Mouse (Mus musculus) embryonic stem cell, embryonic (primary cell): ENCODE results near the gene Gm45623.

ENCODE experiments used
- CTCF ChIA-PET, 4 experiments: fragments of 300-600 bp in 2 of 4; fragments of 350-600 bp in 2 of 4; sonication (Branson Sonifier 250); formaldehyde crosslinking; loops; one replicate each; lab custom pipeline; 2022; ENCODE audit warnings: inconsistent platforms in 2 of 4; lab: Charles Lee
- POLR2A ChIA-PET, 4 experiments: fragments of 300-600 bp in 2 of 4; fragments of 350-600 bp in 2 of 4; sonication (Branson Sonifier 250); formaldehyde crosslinking; loops; one replicate each; lab custom pipeline; 2022; ENCODE audit warnings: antibody characterized with exemption in 4 of 4, inconsistent platforms in 1 of 4; lab: Charles Lee

The Gm45623 gene

DNA sequence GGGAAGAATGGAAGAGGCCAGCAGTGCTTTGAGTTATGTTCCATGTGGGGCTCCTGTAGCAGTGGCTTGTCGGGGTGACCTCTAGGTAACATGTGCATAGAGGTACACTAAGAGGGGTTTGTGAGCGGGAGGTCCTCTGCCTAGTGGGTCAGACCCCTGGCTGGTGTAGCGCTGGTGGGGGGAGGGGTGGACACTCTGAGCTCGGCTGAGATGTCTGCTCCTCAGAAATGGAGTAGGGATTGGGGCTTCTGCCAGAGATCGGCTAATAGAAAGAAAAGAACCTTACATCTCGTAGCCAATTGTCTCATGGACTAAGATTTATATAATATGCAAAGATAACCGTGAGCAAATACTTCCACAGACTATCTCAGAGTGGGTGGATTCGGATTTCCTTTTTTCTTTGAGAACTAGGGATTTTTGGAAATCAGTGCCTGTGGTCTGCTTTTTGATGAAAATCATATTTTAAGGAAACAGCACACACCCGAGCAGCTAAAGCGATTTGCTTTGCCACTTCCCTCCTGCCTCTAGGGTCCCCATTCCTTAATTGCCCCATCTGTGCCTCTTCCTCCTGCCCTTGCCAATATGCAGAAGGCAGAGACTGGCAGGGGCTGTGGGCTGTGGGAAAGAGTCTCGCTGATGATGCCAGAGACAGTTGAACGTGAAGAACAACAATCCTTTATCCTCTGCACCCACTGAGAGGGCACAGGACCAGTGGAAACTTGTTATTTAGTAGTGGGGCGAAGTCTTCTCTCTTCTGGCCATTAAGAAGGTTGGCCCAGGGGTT, 9.0 kb upstream of the Gm45623 start:
- CTCF ChIA-PET = interaction anchor here in 3 of 4 experiments (0.7 to 1.4 kb wide), 4 partner anchors 9 to 495 kb away, joined by 3 to 4 read pairs (median 4); no protein-coding TSS in a partner anchor
- POLR2A ChIA-PET = no interaction called here

GRCm38 (mm10) chr13:56758492-56758891, 4.9 kb upstream of the Gm45623 start:
- CTCF ChIA-PET = interaction anchor here (0.5 to 2.8 kb wide), 107 partner anchors 9 to 1359 kb away, joined by 3 to 22 read pairs (median 4); partner anchors contain the start of genes Fbxl21 (in 2 of the 4) and Smad5 (in 1 of the 4)
- POLR2A ChIA-PET = interaction anchor here in 3 of 4 experiments (0.5 to 1.1 kb wide), 6 partner anchors 11 to 261 kb away, joined by 3 to 5 read pairs (median 3); no protein-coding TSS in a partner anchor

DNA sequence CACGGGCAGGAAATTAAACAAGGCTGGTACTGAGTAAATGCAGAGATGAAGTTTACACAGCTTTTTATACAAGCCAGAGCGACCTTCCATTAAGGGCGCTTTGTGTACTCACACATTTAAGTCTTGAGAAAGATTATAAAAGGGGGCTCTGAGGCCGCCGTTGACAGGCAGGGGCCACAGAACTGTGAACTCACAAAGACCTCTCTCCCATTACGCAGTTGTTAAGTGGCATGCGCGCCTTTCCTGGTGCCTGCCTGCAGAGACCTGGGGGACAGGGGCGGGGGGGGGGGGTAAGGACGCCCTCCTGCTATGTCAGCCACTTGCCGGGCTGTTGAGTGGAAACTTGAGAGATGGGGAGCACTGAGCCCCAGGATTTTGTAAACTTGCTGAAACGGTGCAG, 3.6 kb upstream of the Gm45623 start:
- ChIA-PET POLR2A (no interaction called here), CTCF (interaction anchor here (0.5 to 2.8 kb wide), 6 partner anchors 8 to 1770 kb away, joined by 4 to 21 read pairs (median 10); no protein-coding TSS in a partner anchor)

GRCm38 (mm10) chr13:56755871-56756270, 2.2 kb upstream of the Gm45623 start:
- ChIA-PET CTCF (interaction anchor here (0.6 to 2.2 kb wide), 41 partner anchors 9 to 514 kb away, joined by 3 to 13 read pairs (median 3); partner anchors contain the start of genes Fbxl21 (in 1 of the 4) and Smad5 (in 1 of the 4)), POLR2A (interaction anchor here in 3 of 4 experiments (0.6 to 1.5 kb wide), 4 partner anchors 9 to 53 kb away, joined by 3 to 9 read pairs (median 4); partner anchors contain the start of gene Smad5 (in 1 of the 3))

DNA sequence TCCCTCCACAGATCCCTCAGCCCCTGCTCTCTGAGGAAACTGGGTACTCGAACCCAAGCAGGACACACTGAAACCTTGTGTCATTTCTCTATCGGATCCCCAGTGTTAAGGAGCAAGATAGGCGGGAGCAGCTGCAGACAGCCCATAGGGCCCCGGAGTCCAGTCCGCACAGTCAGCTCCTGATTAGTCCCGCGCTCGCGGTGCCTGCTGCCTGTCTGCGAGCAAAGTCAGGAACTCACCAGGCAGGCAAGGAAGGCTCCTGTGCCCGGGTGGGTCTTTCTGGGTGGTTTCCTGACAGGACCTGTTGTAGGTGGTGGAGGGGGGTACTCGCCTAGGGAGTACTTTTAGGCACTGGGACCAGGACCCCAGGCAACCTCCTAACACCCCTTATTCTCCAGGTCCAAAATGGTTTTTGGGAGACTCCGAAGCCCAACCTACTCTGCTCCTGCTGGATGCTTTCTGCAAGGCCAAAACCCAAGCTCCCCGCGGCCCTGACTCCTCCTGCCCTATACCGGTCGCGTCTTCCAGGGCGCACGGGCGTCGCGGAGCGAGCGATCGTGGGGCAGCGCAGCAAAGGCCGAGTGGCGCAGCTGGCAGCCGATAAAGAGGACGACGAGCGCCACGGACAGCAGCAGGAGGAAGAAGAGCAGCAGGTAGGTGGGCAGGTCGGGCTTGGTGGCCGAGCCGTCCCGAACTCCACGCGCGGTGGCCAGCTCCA, 994 bp downstream of the Gm45623 start:
- POLR2A ChIA-PET = interaction anchor here in 3 of 4 experiments (0.6 to 1.7 kb wide), 8 partner anchors 9 to 988 kb away, joined by 3 to 5 read pairs (median 3); partner anchors contain the start of gene Smad5 (in 2 of the 3)
- CTCF ChIA-PET = interaction anchor here in 3 of 4 experiments (0.7 to 2.1 kb wide), 7 partner anchors 13 to 518 kb away, joined by 3 to 8 read pairs (median 4); no protein-coding TSS in a partner anchor

DNA sequence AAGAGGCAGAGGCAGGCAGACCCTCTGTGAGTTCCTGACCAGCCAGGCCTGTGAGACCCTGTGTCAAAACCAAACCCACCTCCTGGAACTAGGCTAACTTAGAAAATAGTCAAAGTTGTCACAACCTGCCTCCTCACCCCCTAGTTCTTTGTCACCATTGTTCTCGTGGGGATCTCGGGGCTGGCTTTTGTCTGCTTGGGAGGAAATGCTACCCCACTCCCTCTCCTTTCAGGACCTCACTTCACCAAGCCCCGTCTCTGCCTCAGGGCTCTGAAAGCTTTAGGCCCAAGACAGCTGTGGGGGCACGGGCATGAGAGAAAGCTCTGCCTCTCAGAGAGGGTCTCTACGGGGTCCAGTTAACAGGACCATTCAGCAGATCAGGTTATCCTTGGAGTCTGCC, 1.9 kb downstream of the Gm45623 start:
- ChIA-PET CTCF (interaction anchor here in 1 of 4 experiments (2.1 kb wide), 1 partner anchor 508 kb away, joined by 8 read pairs; no protein-coding TSS in a partner anchor), POLR2A (interaction anchor here in 2 of 4 experiments (0.6 to 1.7 kb wide), 7 partner anchors 8 to 989 kb away, joined by 3 to 5 read pairs (median 3); partner anchors contain the start of gene Smad5 (in 1 of the 2))

- CTCF ChIA-PET = interaction anchor here in 3 of 4 experiments (0.5 to 3.3 kb wide), 4 partner anchors 9 to 390 kb away, joined by 4 to 12 read pairs (median 9); no protein-coding TSS in a partner anchor
- POLR2A ChIA-PET = no interaction called here
These were observed 4.2 kb downstream of the Gm45623 start for GRCm38 (mm10) chr13:56749377-56749776.

DNA sequence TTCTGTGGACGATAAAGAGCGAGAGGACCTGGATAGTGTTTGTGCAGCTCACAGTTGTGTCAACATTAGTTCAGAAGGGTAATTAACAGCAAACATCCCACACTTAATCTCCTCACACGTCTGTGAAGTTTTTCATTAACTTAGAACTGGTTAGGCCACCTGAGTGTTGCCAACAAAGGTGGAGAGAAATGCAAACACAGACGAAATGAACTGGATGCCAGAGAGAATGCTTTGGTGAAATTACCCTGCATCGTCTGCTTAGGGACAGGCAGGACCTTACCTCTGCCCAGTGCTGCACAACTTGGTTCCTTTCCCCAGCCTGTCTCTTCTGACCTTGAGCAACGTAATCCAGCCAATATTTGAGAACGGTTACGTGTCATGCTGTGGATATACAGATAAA, 6.1 kb downstream of the Gm45623 start:
- POLR2A ChIA-PET = no interaction called here

GRCm38 (mm10) chr13:56746739-56747532, 6.7 kb downstream of the Gm45623 start:
- CTCF ChIA-PET = interaction anchor here in 2 of 4 experiments (1.1 to 3.3 kb wide), 3 partner anchors 9 to 314 kb away, joined by 3 to 12 read pairs (median 4); no protein-coding TSS in a partner anchor
- POLR2A ChIA-PET = interaction anchor here in 2 of 4 experiments (0.6 to 0.7 kb wide), 2 partner anchors 182 to 272 kb away, joined by 3 to 5 read pairs; no protein-coding TSS in a partner anchor

More for the DNA sequence above, 6.1 kb downstream of the Gm45623 start:
- CTCF ChIA-PET = interaction anchor here in 1 of 4 experiments (3.3 kb wide), 1 partner anchor 11 kb away, joined by 12 read pairs; no protein-coding TSS in a partner anchor

- ChIA-PET CTCF (interaction anchor here in 3 of 4 experiments (0.6 to 1.7 kb wide), 7 partner anchors 13 to 705 kb away, joined by 3 to 5 read pairs (median 3); no protein-coding TSS in a partner anchor), POLR2A (interaction anchor here in 2 of 4 experiments (0.9 to 1.7 kb wide), 3 partner anchors 10 to 192 kb away, joined by 4 to 5 read pairs (median 4); no protein-coding TSS in a partner anchor)
These were observed 11.2 kb downstream of the Gm45623 start for GRCm38 (mm10) chr13:56742325-56742901.

DNA sequence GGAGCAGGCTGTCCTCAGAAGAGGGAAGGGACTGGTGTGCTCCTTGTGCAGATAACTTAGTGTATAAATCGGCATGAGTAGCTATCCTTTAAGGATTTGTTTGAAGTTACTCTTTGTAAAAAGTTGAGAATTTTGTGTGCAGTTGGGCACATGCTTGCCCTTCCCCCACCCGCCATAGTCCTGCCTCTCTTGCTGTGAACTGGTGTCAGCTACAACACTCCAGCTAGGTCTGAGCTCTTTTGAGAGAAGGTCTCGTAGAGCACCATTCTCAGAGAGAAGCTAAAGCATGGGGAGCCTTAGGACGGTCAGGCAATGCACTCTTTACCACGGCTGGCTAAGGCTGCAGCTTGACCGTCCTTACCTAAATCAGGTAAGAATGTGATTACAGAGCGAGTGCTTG, 11.9 kb downstream of the Gm45623 start:
- CTCF ChIA-PET = interaction anchor here in 3 of 4 experiments (0.7 to 1.7 kb wide), 6 partner anchors 14 to 19 kb away, joined by 3 to 5 read pairs (median 4); no protein-coding TSS in a partner anchor

GRCm38 (mm10) chr13:56740496-56740895, 13.1 kb downstream of the Gm45623 start:
- ChIA-PET CTCF (no interaction called here), POLR2A (no interaction called here)

More for the DNA sequence above, 11.9 kb downstream of the Gm45623 start:
- POLR2A ChIA-PET = interaction anchor here in 2 of 4 experiments (0.9 to 1.7 kb wide), 3 partner anchors 10 to 192 kb away, joined by 4 to 5 read pairs (median 4); no protein-coding TSS in a partner anchor

- ChIA-PET CTCF (no interaction called here), POLR2A (no interaction called here)
These were observed 14.1 kb downstream of the Gm45623 start for GRCm38 (mm10) chr13:56739556-56739955.

DNA sequence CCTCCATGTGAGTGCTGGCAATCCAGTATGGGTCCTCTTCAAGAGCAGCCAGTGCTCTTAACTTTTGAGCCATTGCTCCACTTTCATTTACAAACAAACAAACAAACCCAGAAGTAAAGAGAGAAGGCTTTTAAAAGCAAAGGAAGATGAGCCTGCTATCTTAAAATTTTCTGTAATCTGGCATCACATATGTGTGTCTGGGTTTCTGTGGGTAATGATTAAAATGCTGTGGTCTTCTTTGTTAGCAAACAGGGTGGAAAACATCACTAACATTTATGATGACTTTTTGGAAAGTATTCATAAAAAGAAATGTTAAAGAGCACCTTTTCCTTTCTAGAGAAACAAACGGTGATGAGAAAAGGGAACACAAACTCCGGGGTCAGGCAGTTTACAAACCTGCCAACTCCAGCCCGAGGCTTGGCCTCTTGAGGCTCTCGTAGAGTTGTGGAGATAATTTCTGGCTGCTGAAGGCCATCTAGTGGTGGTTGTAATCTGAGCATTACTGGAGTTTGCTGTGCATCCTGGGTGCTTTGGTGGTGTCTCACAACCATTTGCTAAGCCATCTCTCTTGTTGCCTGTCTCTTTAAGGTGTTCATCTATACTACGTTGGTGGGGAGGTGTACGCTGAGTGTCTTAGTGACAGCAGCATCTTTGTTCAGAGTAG, 18.3 kb downstream of the Gm45623 start:
- POLR2A ChIA-PET = no interaction called here
- CTCF ChIA-PET = interaction anchor here in 1 of 4 experiments (1.1 kb wide), 1 partner anchor 23 kb away, joined by 3 read pairs; no protein-coding TSS in a partner anchor

GRCm38 (mm10) chr13:56734617-56735016, 19.0 kb downstream of the Gm45623 start:
- POLR2A ChIA-PET = no interaction called here

GRCm38 (mm10) chr13:56729046-56729445, 24.6 kb downstream of the Gm45623 start:
- ChIA-PET POLR2A (interaction anchor here in 1 of 4 experiments (1.4 kb wide), 1 partner anchor 26 kb away, joined by 3 read pairs; the partner anchor contains the start of gene Smad5), CTCF (interaction anchor here in 1 of 4 experiments (0.6 kb wide), 1 partner anchor 90 kb away, joined by 3 read pairs; no protein-coding TSS in a partner anchor)

More at GRCm38 (mm10) chr13:56734617-56735016, 19.0 kb downstream of the Gm45623 start:
- CTCF ChIA-PET = no interaction called here
